Mouse (Mus musculus) limb, embryonic 14.5 days (tissue): ENCODE measurements at regions not wholly inside any gene's neighbourhood (a gene's known extent, or its start where the extent isn't known, plus 50 kb on each side); places are given as distances from the start of the nearest gene placed in this dataset.
"Not testable (repeated sequence)": the region's sequence is repeated elsewhere in the genome, so short reads cannot be mapped to it uniquely, and the experiment has no call there.

ENCODE experiments used
- ATAC-seq: fragments of 200-750 bp; cut with Nextera tagmentation; 2 replicates; pipeline ENCODE4 v1.8.0; 2017; ENCODE audit warnings: low read depth, moderate number of reproducible peaks, moderate TSS enrichment; ENCODE audit not compliant: low FRiP score
- DNase-seq: peaks from one replicate; pipeline ENCODE4 v3.0.0-alpha.2; 2015; ENCODE audit warnings: low spot score
- H3K27ac ChIP-seq: fragments of 300-500 bp; sonication (generic); replicated peaks from 2 replicates; pipeline ENCODE4 v1.5.1; 2014; ENCODE audit warnings: low read depth, mild to moderate bottlenecking, low read length, moderate library complexity, mixed read lengths
- H3K27me3 ChIP-seq: fragments of 300-500 bp; sonication (generic); 2 replicates; pipeline ENCODE4 v1.6.1; 2014; ENCODE audit warnings: low read length, mixed read lengths; ENCODE audit not compliant: control insufficient read depth, insufficient read depth
- H3K36me3 ChIP-seq: fragments of 300-500 bp; sonication (generic); 2 replicates; pipeline ENCODE4 v1.6.1; 2014; ENCODE audit warnings: mild to moderate bottlenecking, low read length, moderate library complexity, mixed read lengths; ENCODE audit not compliant: control insufficient read depth, insufficient read depth
- H3K4me1 ChIP-seq: fragments of 300-500 bp; sonication (generic); 2 replicates; pipeline ENCODE4 v1.6.1; 2014; ENCODE audit warnings: antibody characterized with exemption, low read length, mixed read lengths; ENCODE audit not compliant: control insufficient read depth, insufficient read depth
- H3K4me2 ChIP-seq: fragments of 300-500 bp; sonication (generic); replicated peaks from 2 replicates; pipeline ENCODE4 v1.6.1; 2014; ENCODE audit warnings: low read depth, mild to moderate bottlenecking, low read length, moderate library complexity; ENCODE audit not compliant: severe bottlenecking
- H3K4me3 ChIP-seq: fragments of 300-500 bp; sonication (generic); replicated peaks from 2 replicates; pipeline ENCODE4 v1.5.1; 2014; ENCODE audit warnings: low read length
- H3K9ac ChIP-seq: fragments of 300-500 bp; sonication (generic); 2 replicates; pipeline ENCODE4 v1.6.1; 2014; ENCODE audit warnings: mild to moderate bottlenecking, low read depth, low read length, moderate library complexity; ENCODE audit not compliant: severe bottlenecking
- H3K9me3 ChIP-seq: fragments of 300-500 bp; sonication (generic); 2 replicates; pipeline ENCODE4 v1.6.1; 2016; ENCODE audit warnings: low read length; ENCODE audit not compliant: control insufficient read depth
- POLR2A ChIP-seq: fragments of 200-500 bp; IDR thresholded peaks from 2 replicates; pipeline ENCODE4 v1.8.0; 2012; ENCODE audit warnings: inconsistent platforms, mild to moderate bottlenecking, moderate library complexity, borderline replicate concordance; ENCODE audit not compliant: insufficient read depth, insufficient read length; ENCODE audit errors: extremely low read depth
- WGBS: fragments of 180-500 bp; shearing (Covaris S2); extraction: QIAGEN DNeasy Blood & Tissue Kit; methylation state at CpG from one replicate; pipeline ENCODE4 v1.1.7; 2014; 5-methylcytosine and 5-hydroxymethylcytosine counted together

DNA sequence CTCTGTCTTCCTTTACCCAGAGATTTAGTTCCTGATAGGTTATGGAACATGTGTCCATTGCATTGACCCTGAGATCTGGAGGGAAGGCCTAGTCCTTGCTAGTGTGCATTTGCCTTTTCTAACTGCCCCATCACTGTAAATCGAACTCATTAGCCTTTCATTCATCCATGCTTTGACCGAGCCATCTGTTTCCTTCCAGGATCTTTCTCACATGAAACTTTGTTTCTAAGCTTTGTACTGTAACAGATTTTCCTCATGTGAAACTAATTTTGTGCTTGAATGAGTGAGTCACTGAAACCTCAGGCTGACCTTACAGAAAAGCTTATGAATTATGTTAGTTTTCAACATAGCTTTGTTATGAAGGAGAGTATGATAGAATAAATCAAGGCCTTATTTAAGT is 880.1 kb downstream of the Abca13 start:
- Histone ChIP-seq H3K4me3 (no peak overlapping the region), H3K9me3 (no peaks in the 10 kb centered on the region), H3K9ac (no peak overlapping the region), H3K27me3 (no peaks in the 10 kb centered on the region), H3K36me3 (no peaks in the 10 kb centered on the region), H3K4me1 (no peaks in the 10 kb centered on the region), H3K4me2 (no peak overlapping the region), H3K27ac (no peak overlapping the region)
- WGBS, result 73% methylated on average over 2 of the region's 2 CpGs
- DNase-seq, result peak; percentile 17
- TF ChIP-seq POLR2A, result no peak
- no peak for ATAC-seq

DNA sequence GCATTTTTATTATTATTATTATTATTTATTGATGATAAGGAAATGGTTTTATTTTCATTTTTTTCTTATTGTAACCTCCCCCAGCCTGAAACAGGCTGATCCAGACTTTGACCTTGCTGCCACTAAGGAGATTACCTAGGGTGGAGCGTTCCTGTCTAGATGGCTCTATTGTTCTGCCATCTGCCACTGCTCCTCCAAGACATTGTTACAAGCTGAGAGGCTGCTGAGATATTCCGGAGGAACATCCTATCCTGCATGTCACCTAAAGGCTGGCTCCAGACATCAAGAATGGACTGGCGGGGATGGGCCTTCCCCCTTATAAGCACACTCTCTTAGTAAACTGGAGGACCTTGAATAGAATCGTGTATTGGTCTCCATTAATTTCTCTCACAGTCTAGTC is 896.2 kb downstream of the Abca13 start:
- Histone ChIP-seq H3K4me2 (no peak overlapping the region), H3K27me3 (no peaks in the 10 kb centered on the region), H3K36me3 (no peaks in the 10 kb centered on the region), H3K27ac (no peak overlapping the region), H3K4me1 (no peaks in the 10 kb centered on the region), H3K9me3 (no peaks in the 10 kb centered on the region), H3K9ac (no peak overlapping the region), H3K4me3 (no peak overlapping the region)
- TF ChIP-seq POLR2A, result no peak
- 86% methylated on average over 4 of the region's 4 CpGs for WGBS
- no peak for DNase-seq
- no peak for ATAC-seq

DNA sequence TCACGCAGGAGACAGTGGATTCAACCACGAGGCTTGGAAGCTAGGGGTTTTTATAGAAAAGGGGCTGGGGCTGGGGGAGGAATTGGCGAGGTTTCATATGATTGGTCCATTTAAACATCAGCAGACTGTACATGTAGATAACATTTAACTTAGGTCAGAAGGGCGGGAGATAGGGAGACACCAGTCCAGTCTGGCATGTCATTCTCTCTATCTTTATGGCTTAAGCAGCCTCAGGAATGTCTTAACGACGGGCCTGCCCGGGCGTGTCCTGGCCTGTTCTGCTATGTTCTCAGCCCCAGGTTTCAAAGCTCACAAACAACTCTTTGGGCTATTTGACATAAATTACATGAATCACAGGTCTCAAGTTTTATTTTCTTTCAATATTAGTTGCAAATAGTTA is 910.6 kb downstream of the Abca13 start:
- not testable (repeated sequence) for DNase-seq, H3K27me3 ChIP-seq, H3K27ac ChIP-seq, H3K9me3 ChIP-seq, H3K36me3 ChIP-seq, ATAC-seq, H3K9ac ChIP-seq, H3K4me2 ChIP-seq, H3K4me1 ChIP-seq, H3K4me3 ChIP-seq
- WGBS, result 55% methylated on average over 8 of the region's 8 CpGs

DNA sequence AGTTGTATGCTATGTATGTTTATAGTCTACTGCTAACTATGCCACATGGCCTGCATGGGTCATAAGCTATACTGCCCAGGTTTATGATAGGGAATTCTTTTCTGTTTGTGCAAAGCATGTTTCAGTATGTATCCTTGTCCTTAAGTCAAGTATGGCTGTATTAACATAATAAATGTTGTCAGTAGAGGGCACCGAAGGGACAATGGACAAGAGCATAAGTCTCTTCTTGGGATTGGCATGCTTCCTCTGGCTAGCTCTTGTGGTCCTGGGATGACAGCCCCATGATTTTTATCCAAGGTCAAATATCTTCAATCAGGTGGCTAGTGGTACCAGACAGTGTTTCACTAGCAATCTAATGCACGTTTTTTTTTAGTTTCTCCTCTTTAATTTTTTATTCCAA is 913.3 kb downstream of the Abca13 start:
- ATAC-seq (no peak), DNase-seq (no peak)
- 80% methylated on average over 2 of the region's 2 CpGs for WGBS
- Histone ChIP-seq H3K4me2 (no peak overlapping the region), H3K9ac (no peak overlapping the region), H3K4me1 (no peaks in the 10 kb centered on the region), H3K36me3 (no peaks in the 10 kb centered on the region), H3K9me3 (no peaks in the 10 kb centered on the region), H3K27me3 (no peaks in the 10 kb centered on the region), H3K27ac (no peak overlapping the region), H3K4me3 (no peak overlapping the region)
- TF ChIP-seq POLR2A, result no peak

DNA sequence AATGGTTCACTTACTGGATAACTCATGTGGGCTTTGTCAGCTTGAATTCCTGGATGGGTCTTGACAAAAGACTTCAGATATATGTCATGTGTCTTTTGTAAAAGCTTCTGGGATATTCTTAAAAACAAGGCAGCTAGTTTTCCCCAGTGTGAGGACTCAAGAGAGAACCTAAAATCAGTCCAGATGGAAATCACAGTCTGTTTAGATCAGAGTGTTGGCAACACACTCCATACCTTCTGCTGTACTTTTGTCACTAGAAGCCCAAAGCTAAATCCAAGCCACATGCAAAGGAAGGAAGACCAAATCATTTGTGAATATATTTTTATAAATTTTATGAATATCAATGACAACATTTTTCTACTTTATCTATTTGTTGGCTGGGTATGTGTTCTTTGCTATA is 950.4 kb downstream of the Abca13 start:
- H3K27ac ChIP-seq, result no peak overlapping the region
- no peak overlapping the region for H3K4me3 ChIP-seq
- H3K36me3 ChIP-seq, result no peaks in the 10 kb centered on the region
- no peaks in the 10 kb centered on the region for H3K27me3 ChIP-seq
- ATAC-seq (no peak), DNase-seq (no peak)
- no peak overlapping the region for H3K4me2 ChIP-seq
- no peak for TF ChIP-seq POLR2A
- no peaks in the 10 kb centered on the region for H3K4me1 ChIP-seq
- H3K9ac ChIP-seq, result no peak overlapping the region
- no peaks in the 10 kb centered on the region for H3K9me3 ChIP-seq

DNA sequence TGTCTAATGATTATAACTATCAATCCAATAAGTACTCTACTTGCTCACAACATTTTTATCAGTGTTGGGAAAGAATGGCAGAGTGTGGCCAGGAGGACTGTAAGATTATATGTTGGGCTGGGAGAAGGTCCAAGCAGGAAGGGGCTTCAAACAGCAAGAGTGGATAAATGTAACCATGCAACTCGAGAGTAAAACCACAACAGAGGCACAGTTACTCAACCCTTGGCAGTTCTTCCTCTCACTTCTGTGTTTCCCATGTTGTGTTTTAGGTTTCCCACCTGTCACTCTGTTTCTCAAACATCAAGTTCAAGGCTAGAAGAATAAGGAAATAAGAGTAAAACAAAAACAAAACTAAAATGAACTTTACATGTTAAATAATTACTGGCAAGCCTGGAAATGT is 957.4 kb downstream of the Abca13 start:
- no peak for TF ChIP-seq POLR2A
- H3K27ac ChIP-seq, result no peak overlapping the region
- 49% methylated on average over 1 of the region's 1 CpGs for WGBS
- H3K9ac ChIP-seq, result no peak overlapping the region
- H3K4me2 ChIP-seq, result no peak overlapping the region
- no peaks in the 10 kb centered on the region for H3K27me3 ChIP-seq
- ATAC-seq, result no peak
- no peaks in the 10 kb centered on the region for H3K36me3 ChIP-seq
- DNase-seq, result no peak
- no peaks in the 10 kb centered on the region for H3K9me3 ChIP-seq
- H3K4me1 ChIP-seq, result no peaks in the 10 kb centered on the region
- no peak overlapping the region for H3K4me3 ChIP-seq
